Mouse (Mus musculus) embryonic fibroblast, embryonic 13.5 days (primary cell): ENCODE measurements around the gene Anks3.

Experiments used
- CTCF ChIP-seq: IDR thresholded peaks from 2 replicates; pipeline ENCODE4 v1.5.1; 2011; ENCODE audit warnings: mild to moderate bottlenecking, control low read depth, low read length, moderate library complexity, borderline replicate concordance; ENCODE audit not compliant: insufficient read depth
- POLR2A ChIP-seq: IDR thresholded peaks from 2 replicates; pipeline ENCODE4 v1.6.1; 2011; ENCODE audit warnings: low read depth, mild to moderate bottlenecking, control low read depth, low read length, moderate library complexity

DNA sequence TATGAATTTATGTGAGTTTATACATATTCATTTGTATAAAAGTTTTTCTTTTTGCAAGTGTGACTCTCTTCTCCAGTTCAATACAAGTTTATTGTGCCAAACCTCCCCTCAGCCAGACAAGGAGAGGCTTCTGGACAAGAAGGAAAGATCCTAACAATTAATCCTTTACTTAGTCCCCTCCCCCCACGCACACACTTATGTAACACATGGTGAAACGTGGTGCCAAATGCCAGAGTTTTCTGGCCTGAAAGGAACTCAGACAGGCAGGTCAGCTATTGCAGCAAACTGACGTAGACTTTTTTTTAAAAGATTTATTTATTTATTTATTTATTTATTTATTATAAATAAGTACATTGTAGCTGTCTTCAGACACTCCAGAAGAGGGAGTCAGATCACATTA, 36.6 kb upstream of the Anks3 start:
- TF ChIP-seq CTCF (no peak), POLR2A (no peak)
